Mouse (Mus musculus) limb, embryonic 14.5 days (tissue): ENCODE results near the gene Gm6793. TPM values are rescaled to one million over a fixed set of nuclear protein-coding genes. Genes with fewer than 3 reads are reported as not detected.

ENCODE experiments used
- ATAC-seq: fragments of 200-750 bp; cut with Nextera tagmentation; 2 replicates; pipeline ENCODE4 v1.8.0; 2017; ENCODE audit warnings: low read depth, moderate number of reproducible peaks, moderate TSS enrichment; ENCODE audit not compliant: low FRiP score
- DNase-seq: peaks from one replicate; pipeline ENCODE4 v3.0.0-alpha.2; 2015; ENCODE audit warnings: low spot score
- H3K27ac ChIP-seq: fragments of 300-500 bp; sonication (generic); replicated peaks from 2 replicates; pipeline ENCODE4 v1.5.1; 2014; ENCODE audit warnings: low read depth, mild to moderate bottlenecking, low read length, moderate library complexity, mixed read lengths
- H3K27me3 ChIP-seq: fragments of 300-500 bp; sonication (generic); 2 replicates; pipeline ENCODE4 v1.6.1; 2014; ENCODE audit warnings: low read length, mixed read lengths; ENCODE audit not compliant: control insufficient read depth, insufficient read depth
- H3K36me3 ChIP-seq: fragments of 300-500 bp; sonication (generic); 2 replicates; pipeline ENCODE4 v1.6.1; 2014; ENCODE audit warnings: mild to moderate bottlenecking, low read length, moderate library complexity, mixed read lengths; ENCODE audit not compliant: control insufficient read depth, insufficient read depth
- H3K4me1 ChIP-seq: fragments of 300-500 bp; sonication (generic); 2 replicates; pipeline ENCODE4 v1.6.1; 2014; ENCODE audit warnings: antibody characterized with exemption, low read length, mixed read lengths; ENCODE audit not compliant: control insufficient read depth, insufficient read depth
- H3K4me2 ChIP-seq: fragments of 300-500 bp; sonication (generic); replicated peaks from 2 replicates; pipeline ENCODE4 v1.6.1; 2014; ENCODE audit warnings: low read depth, mild to moderate bottlenecking, low read length, moderate library complexity; ENCODE audit not compliant: severe bottlenecking
- H3K4me3 ChIP-seq: fragments of 300-500 bp; sonication (generic); replicated peaks from 2 replicates; pipeline ENCODE4 v1.5.1; 2014; ENCODE audit warnings: low read length
- H3K9ac ChIP-seq: fragments of 300-500 bp; sonication (generic); 2 replicates; pipeline ENCODE4 v1.6.1; 2014; ENCODE audit warnings: mild to moderate bottlenecking, low read depth, low read length, moderate library complexity; ENCODE audit not compliant: severe bottlenecking
- H3K9me3 ChIP-seq: fragments of 300-500 bp; sonication (generic); 2 replicates; pipeline ENCODE4 v1.6.1; 2016; ENCODE audit warnings: low read length; ENCODE audit not compliant: control insufficient read depth
- POLR2A ChIP-seq: fragments of 200-500 bp; IDR thresholded peaks from 2 replicates; pipeline ENCODE4 v1.8.0; 2012; ENCODE audit warnings: inconsistent platforms, mild to moderate bottlenecking, moderate library complexity, borderline replicate concordance; ENCODE audit not compliant: insufficient read depth, insufficient read length; ENCODE audit errors: extremely low read depth
- WGBS: fragments of 180-500 bp; shearing (Covaris S2); extraction: QIAGEN DNeasy Blood & Tissue Kit; methylation state at CpG from one replicate; pipeline ENCODE4 v1.1.7; 2014; 5-methylcytosine and 5-hydroxymethylcytosine counted together
- polyA plus RNA-seq, 2 experiments: library from polyadenylated mRNA; depleted of rRNA in 1 of 2; stranded (reverse) in 1 of 2; unstranded in 1 of 2; fragments of >200 nt; fragmentation: Nextera tagmentation in 1 of 2; extraction: Ambion mirVana in 1 of 2; gene quantifications; 2 replicates each; pipeline versions ENCODE4 v1.2.1 to v1.2.3; 2012 to 2014

The Gm6793 gene
- polyA plus RNA-seq, 2 experiments = 0.34 to 0.72 TPM

- no peak overlapping the region for H3K27ac ChIP-seq
- ATAC-seq = no peak
- WGBS = 93% methylated on average over 6 of the region's 6 CpGs
- H3K36me3 ChIP-seq = peaks cover 65% of the 10 kb centered on the region
- H3K4me1 ChIP-seq = peaks cover 7% of the 10 kb centered on the region
- H3K27me3 ChIP-seq = no peaks in the 10 kb centered on the region
- H3K9ac ChIP-seq = no peak overlapping the region
- H3K9me3 ChIP-seq = no peaks in the 10 kb centered on the region
- TF ChIP-seq POLR2A = no peak
- H3K4me3 ChIP-seq = no peak overlapping the region
- DNase-seq = no peak
- no peak overlapping the region for H3K4me2 ChIP-seq
Observed at GRCm38 (mm10) chr8:112005601-112006000, 9.2 kb downstream of the Gm6793 start.

- no peak overlapping the region for H3K4me2 ChIP-seq
- H3K4me1 ChIP-seq = no peaks in the 10 kb centered on the region
- H3K9ac ChIP-seq = no peak overlapping the region
- DNase-seq (no peak), ATAC-seq (no peak)
- H3K27me3 ChIP-seq = no peaks in the 10 kb centered on the region
- no peaks in the 10 kb centered on the region for H3K9me3 ChIP-seq
- no peak overlapping the region for H3K27ac ChIP-seq
- no peak for TF ChIP-seq POLR2A
- no peak overlapping the region for H3K4me3 ChIP-seq
- peaks cover 73% of the 10 kb centered on the region for H3K36me3 ChIP-seq
Observed at GRCm38 (mm10) chr8:112004754-112005153, 10.1 kb downstream of the Gm6793 start.

GRCm38 (mm10) chr8:111992703-111993039 lies 22.2 kb downstream of the Gm6793 start:
- H3K4me2 ChIP-seq = peak overlapping the region; percentile 50
- 76% methylated on average over 3 of the region's 3 CpGs for WGBS
- no peak for ATAC-seq

GRCm38 (mm10) chr8:111992013-111992702 lies 22.7 kb downstream of the Gm6793 start, which contains the start of gene Adat1:
TSS of gene Adat1 (minus strand) at chr8:111992302.
- ATAC-seq (peak; percentile 96), DNase-seq (peak; percentile 91)
- Histone ChIP-seq H3K9me3 (no peaks in the 10 kb centered on the region), H3K27me3 (no peaks in the 10 kb centered on the region), H3K4me3 (peak within 1 kb of the TSS; percentile 82), H3K4me2 (peak within 1 kb of the TSS; percentile 50), H3K27ac (no peak within 1 kb of the TSS), H3K9ac (peak within 1 kb of the TSS; percentile 68), H3K4me1 (0 out of 2 replicates have a peak, but pooled peaks cover 3% of the 10 kb centered on the region), H3K36me3 (peaks cover 63% of the 10 kb centered on the region)
- 6% methylated on average over 32 of the region's 33 CpGs for WGBS
- TF ChIP-seq POLR2A = 0 out of 2 replicates have a peak, but pooled peaks have one; percentile 46

More at GRCm38 (mm10) chr8:111992703-111993039, 22.2 kb downstream of the Gm6793 start:
- H3K9ac ChIP-seq = no peak overlapping the region
- no peaks in the 10 kb centered on the region for H3K9me3 ChIP-seq
- TF ChIP-seq POLR2A = no peak
- H3K4me3 ChIP-seq = no peak overlapping the region
- no peaks in the 10 kb centered on the region for H3K27me3 ChIP-seq
- H3K4me1 ChIP-seq = 0 out of 2 replicates have a peak, but pooled peaks cover 3% of the 10 kb centered on the region
- H3K27ac ChIP-seq = no peak overlapping the region
- DNase-seq = no peak
- H3K36me3 ChIP-seq = peaks cover 63% of the 10 kb centered on the region

GRCm38 (mm10) chr8:111991278-111991677 lies 23.6 kb downstream of the Gm6793 start:
- Histone ChIP-seq H3K27ac (no peak overlapping the region), H3K4me2 (peak overlapping the region; percentile 50), H3K4me1 (0 out of 2 replicates have a peak, but pooled peaks cover 3% of the 10 kb centered on the region), H3K9me3 (no peaks in the 10 kb centered on the region), H3K9ac (peak overlapping the region; percentile 68), H3K4me3 (peak overlapping the region; percentile 82), H3K36me3 (peaks cover 57% of the 10 kb centered on the region), H3K27me3 (no peaks in the 10 kb centered on the region)
- ATAC-seq = no peak
- no peak for TF ChIP-seq POLR2A
- 69% methylated on average over 8 of the region's 8 CpGs for WGBS
- no peak for DNase-seq

- WGBS = 9% methylated on average over 7 of the region's 7 CpGs
- no peaks in the 10 kb centered on the region for H3K27me3 ChIP-seq
- no peak for TF ChIP-seq POLR2A
- H3K4me3 ChIP-seq = no peak overlapping the region
- H3K36me3 ChIP-seq = peaks cover 57% of the 10 kb centered on the region
- DNase-seq (peak; percentile 75), ATAC-seq (no peak)
- no peak overlapping the region for H3K9ac ChIP-seq
- no peak overlapping the region for H3K4me2 ChIP-seq
- no peaks in the 10 kb centered on the region for H3K9me3 ChIP-seq
- 0 out of 2 replicates have a peak, but pooled peaks cover 3% of the 10 kb centered on the region for H3K4me1 ChIP-seq
- no peak overlapping the region for H3K27ac ChIP-seq
Observed at GRCm38 (mm10) chr8:111989911-111990310, 24.9 kb downstream of the Gm6793 start.
